Mouse (Mus musculus): ENCODE measurements around the gene Tnnc1.

GRCm38 (mm10) chr14:31169508-31169907 lies 38.6 kb upstream of the Tnnc1 start:
- TF ChIP-seq GATA1 (IDR thresholded peaks at IDR 0.05; ENCODE audit: low read length) (no peak), TAL1 (IDR thresholded peaks at IDR 0.05; ENCODE audit: low read length) (no peak)
